Mouse (Mus musculus): ENCODE data around the gene Gm9970. TPM values are rescaled to one million over a fixed set of nuclear protein-coding genes. Genes with fewer than 3 reads are reported as not detected.
A peak's percentile ranks its signal among the peaks of the same experiment; 100 is the strongest.

The Gm9970 gene
- polyA plus RNA-seq, 1 experiment from 2014 or later: 0.60 TPM

DNA sequence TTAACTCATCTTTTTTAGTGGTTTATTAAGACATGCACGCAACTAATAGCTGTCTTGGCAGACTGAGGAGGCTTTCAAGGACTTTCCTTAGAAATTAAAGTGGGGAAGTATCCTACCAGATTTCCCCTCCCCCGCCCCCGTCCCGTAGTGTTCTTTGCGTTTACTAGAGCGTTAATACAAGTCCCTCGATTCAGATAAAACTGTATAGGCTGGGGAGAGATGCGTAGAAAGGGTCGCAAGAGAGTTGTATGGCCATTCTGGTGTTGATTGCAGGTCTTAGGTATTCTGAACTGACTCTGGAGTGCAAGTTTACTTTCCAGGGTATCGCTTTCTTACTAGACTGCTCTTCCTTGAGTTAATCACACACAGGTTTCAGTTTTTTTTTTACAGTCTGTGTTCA is 1.2 kb upstream of the Gm9970 start:
- Histone ChIP-seq H3K9me3 (ENCODE audit: control insufficient read depth, low read length) (no peaks in the 10 kb centered on the region), H3K27me3 (ENCODE audit: control insufficient read depth, insufficient read depth, low read depth, low read length) (no peaks in the 10 kb centered on the region), H3K36me3 (ENCODE audit: control insufficient read depth, insufficient read depth, low read length) (peaks cover 22% of the 10 kb centered on the region), H3K27ac (ENCODE audit: low read length) (no peak overlapping the region), H3K9ac (ENCODE audit: low read length) (peak overlapping the region; percentile 98; the same call in 1 of the 2 replicates), H3K4me1 (replicated peaks; ENCODE audit: control insufficient read depth, insufficient read depth, low read length) (peaks cover 6% of the 10 kb centered on the region; the same call in 1 of the 2 replicates), H3K4me3 (ENCODE audit: low read length) (peak overlapping the region; percentile 96), H3K4me2 (ENCODE audit: low read depth, low read length) (peak overlapping the region; percentile 94)
- ATAC-seq (ENCODE audit: low read depth): no peak
- 17% methylated on average over 10 of the region's 10 CpGs for WGBS

DNA sequence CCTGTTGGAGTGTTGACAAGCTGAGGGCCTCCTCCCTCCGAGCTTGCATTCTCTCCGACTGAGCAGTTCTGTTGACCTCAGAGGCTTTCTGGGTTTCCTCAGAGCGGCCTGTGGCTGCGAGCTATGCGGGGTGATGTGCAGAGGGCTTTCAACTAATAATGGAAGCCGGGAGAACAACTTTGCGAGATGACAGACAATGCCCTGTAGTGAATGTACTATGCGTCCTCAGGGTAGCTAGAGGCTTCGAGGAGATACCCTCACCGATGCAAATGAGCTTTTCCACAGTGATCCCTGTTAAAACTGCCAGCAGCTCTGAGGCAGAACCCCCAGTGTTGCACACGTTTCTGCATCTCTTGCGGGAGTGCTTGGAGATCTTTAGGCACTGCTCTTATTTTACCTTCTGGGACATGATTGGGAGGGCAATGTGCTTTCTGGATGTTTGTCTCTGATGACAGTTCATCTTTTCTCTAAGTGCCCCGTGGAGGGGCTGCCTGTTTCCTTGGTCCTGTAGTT is 546 bp upstream of the Gm9970 start:
- H3K9ac ChIP-seq (ENCODE audit: low read length): peak overlapping the region; percentile 98
- ATAC-seq (ENCODE audit: low read depth): no peak
- H3K27ac ChIP-seq (ENCODE audit: low read length): peak overlapping the region; percentile 98
- peak overlapping the region; percentile 94 for H3K4me2 ChIP-seq (ENCODE audit: low read depth, low read length)
- H3K27me3 ChIP-seq (ENCODE audit: control insufficient read depth, insufficient read depth, low read depth, low read length): no peaks in the 10 kb centered on the region
- WGBS: under 1% methylated on average over 13 of the region's 13 CpGs
- peaks cover 6% of the 10 kb centered on the region; the same call in 1 of the 2 replicates for H3K4me1 ChIP-seq (replicated peaks; ENCODE audit: control insufficient read depth, insufficient read depth, low read length)
- H3K36me3 ChIP-seq (ENCODE audit: control insufficient read depth, insufficient read depth, low read length): peaks cover 22% of the 10 kb centered on the region
- H3K9me3 ChIP-seq (ENCODE audit: control insufficient read depth, low read length): no peaks in the 10 kb centered on the region
- peak overlapping the region; percentile 96 for H3K4me3 ChIP-seq (ENCODE audit: low read length)

DNA sequence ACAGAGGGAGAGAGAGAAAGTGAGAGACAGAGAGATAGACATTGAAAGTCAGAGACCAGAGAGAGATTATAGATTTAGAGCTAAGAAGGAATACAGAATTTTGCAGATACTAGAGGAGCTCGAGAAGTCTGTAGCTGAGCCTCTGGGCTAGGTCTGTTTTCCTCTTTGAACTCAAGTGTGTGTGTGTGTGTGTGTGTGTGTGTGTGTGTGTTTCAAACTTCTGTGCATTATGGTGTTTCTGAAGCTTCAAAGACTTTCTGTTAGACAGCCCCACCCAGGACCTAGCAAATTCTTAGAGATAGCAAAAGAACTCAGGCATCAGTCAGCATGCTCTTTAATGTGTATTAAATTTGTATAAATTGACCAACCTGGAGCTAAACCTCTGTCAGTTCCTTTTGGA is 14.4 kb downstream of the Gm9970 start:
- 60% methylated on average over 1 of the region's 1 CpGs for WGBS
- H3K27me3 ChIP-seq (ENCODE audit: control insufficient read depth, insufficient read depth, low read depth, low read length): no peaks in the 10 kb centered on the region
- H3K27ac ChIP-seq (ENCODE audit: low read length): no peak overlapping the region
- no peak overlapping the region for H3K9ac ChIP-seq (ENCODE audit: low read length)
- ATAC-seq (ENCODE audit: low read depth): no peak
- no peaks in the 10 kb centered on the region for H3K36me3 ChIP-seq (ENCODE audit: control insufficient read depth, insufficient read depth, low read length)
- H3K4me2 ChIP-seq (ENCODE audit: low read depth, low read length): no peak overlapping the region
- no peaks in the 10 kb centered on the region for H3K4me1 ChIP-seq (replicated peaks; ENCODE audit: control insufficient read depth, insufficient read depth, low read length)
- no peak overlapping the region for H3K4me3 ChIP-seq (ENCODE audit: low read length)
- H3K9me3 ChIP-seq (ENCODE audit: control insufficient read depth, low read length): no peaks in the 10 kb centered on the region

DNA sequence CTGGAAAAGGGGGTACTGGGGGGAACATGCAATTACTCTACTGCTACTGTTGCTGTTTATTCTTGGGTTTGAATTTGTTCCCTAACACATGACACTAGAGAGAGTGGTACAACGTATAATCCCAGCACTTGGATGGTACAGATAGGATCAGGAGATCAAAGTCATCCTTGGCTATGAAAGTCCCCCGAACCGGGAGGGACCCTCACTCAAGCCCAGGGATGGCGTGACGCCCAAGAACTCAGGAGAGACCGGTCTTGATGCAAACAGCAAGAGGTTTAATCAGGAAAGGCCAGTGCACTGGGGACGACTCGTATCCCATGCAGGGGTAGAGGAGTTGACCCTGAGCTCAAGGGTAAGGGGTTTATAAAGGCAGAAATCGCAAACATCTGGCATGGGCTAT is 18.3 kb downstream of the Gm9970 start:
- 93% methylated on average over 9 of the region's 9 CpGs for WGBS

DNA sequence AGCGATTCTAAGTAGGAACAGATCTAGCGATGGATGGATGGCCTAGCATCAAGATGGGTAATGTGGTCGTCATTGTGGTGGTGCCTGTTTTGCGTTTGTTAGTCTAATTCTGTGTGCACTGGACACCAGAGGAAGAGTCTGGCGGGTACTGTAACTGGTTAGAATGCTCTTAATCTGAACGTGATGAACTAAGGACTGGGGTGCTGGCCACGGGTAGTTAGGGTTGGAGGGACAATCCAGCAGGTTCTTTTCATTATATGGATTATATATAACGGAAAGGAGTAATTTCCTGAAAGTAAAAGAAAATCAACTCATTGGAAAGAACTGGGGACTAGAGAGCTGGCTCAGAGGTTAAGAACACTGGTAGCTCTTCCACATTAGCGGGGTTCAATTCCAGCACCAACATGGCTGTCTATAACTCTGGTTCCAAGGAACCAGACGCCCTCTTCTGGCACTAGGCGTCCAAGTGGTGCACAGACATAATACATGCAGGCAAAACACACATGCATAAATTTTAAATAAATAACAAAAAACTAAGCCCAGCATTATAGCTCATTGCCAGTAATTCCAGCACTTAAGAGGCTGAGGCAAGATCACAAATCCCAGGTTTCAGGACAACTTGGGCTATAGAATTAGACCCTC is 19.6 kb downstream of the Gm9970 start:
- no peaks in the 10 kb centered on the region for H3K27me3 ChIP-seq (ENCODE audit: control insufficient read depth, insufficient read depth, low read depth, low read length)
- H3K9ac ChIP-seq (ENCODE audit: low read length): peak overlapping the region; percentile 72
- H3K4me2 ChIP-seq (ENCODE audit: low read depth, low read length): peak overlapping the region; percentile 68
- H3K4me1 ChIP-seq (replicated peaks; ENCODE audit: control insufficient read depth, insufficient read depth, low read length): peaks cover 10% of the 10 kb centered on the region
- peak overlapping the region; percentile 99 for H3K4me3 ChIP-seq (ENCODE audit: low read length)
- H3K9me3 ChIP-seq (ENCODE audit: control insufficient read depth, low read length): no peaks in the 10 kb centered on the region
- H3K36me3 ChIP-seq (ENCODE audit: control insufficient read depth, insufficient read depth, low read length): no peaks in the 10 kb centered on the region
- 14% methylated on average over 11 of the region's 11 CpGs for WGBS
- no peak for ATAC-seq (ENCODE audit: low read depth)
- H3K27ac ChIP-seq (ENCODE audit: low read length): peak overlapping the region; percentile 85

More for the DNA sequence above, 18.3 kb downstream of the Gm9970 start:
- Histone ChIP-seq H3K4me1 (replicated peaks; ENCODE audit: control insufficient read depth, insufficient read depth, low read length) (peaks cover 7% of the 10 kb centered on the region), H3K4me3 (ENCODE audit: low read length) (no peak overlapping the region), H3K27ac (ENCODE audit: low read length) (no peak overlapping the region), H3K9ac (ENCODE audit: low read length) (no peak overlapping the region), H3K4me2 (ENCODE audit: low read depth, low read length) (no peak overlapping the region), H3K27me3 (ENCODE audit: control insufficient read depth, insufficient read depth, low read depth, low read length) (no peaks in the 10 kb centered on the region), H3K36me3 (ENCODE audit: control insufficient read depth, insufficient read depth, low read length) (no peaks in the 10 kb centered on the region), H3K9me3 (ENCODE audit: control insufficient read depth, low read length) (no peaks in the 10 kb centered on the region)
- ATAC-seq (ENCODE audit: low read depth): no peak

DNA sequence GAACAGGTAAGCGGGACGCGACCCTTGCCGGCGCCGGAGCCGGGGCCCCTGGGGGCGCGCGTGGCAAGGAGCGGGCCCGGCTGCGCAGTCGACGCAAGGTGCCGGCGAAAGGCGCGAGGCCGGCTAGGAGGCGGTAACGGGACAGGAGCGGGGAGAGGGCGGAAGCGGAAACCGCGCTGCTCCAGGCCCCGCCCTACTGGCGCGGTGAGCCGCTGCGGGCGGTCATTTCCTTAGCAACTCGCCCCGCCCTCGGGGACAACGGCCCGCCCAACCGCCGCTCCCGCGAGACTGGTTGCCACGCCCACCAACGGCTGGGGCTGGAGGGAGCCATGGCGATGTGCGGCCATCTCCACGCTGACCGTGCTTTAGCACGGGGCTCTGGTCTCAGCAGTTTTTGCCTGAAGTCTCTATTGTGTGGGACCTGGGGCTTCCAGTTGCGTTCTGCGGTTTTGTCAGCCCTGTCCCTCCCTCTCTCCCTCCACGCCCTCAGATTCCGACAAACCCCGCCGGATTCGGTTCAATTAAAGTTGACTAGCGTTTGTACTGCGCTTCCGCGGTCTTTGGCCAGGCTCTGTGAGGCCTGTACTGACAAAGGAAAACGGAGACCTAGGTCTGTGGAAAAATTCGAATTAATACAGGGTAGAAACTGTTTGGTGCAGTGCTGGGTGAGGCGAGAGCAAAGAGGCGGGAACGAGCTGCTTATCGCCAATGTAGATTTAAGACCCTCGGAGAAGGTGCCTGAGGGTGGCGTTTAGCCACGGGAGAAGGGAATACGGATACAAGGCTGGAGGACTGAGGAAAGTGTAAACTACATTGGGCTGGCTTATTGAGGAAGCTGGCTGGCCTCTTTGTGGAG is 20.4 kb downstream of the Gm9970 start, which contains the start of gene Ppm1g:
Ppm1g (minus strand) TSS at position 240 of the 856 bp plus-strand sequence.
- Histone ChIP-seq H3K27me3 (ENCODE audit: control insufficient read depth, insufficient read depth, low read depth, low read length) (no peaks in the 10 kb centered on the region), H3K4me1 (replicated peaks; ENCODE audit: control insufficient read depth, insufficient read depth, low read length) (peaks cover 10% of the 10 kb centered on the region), H3K4me2 (ENCODE audit: low read depth, low read length) (peak within 1 kb of the TSS; percentile 76), H3K9ac (ENCODE audit: low read length) (peak within 1 kb of the TSS; percentile 94), H3K36me3 (ENCODE audit: control insufficient read depth, insufficient read depth, low read length) (no peaks in the 10 kb centered on the region), H3K4me3 (ENCODE audit: low read length) (peak within 1 kb of the TSS; percentile 99), H3K27ac (ENCODE audit: low read length) (peak within 1 kb of the TSS; percentile 90), H3K9me3 (ENCODE audit: control insufficient read depth, low read length) (no peaks in the 10 kb centered on the region)
- peak; percentile 97 for ATAC-seq (ENCODE audit: low read depth)
- WGBS: under 1% methylated on average over 65 of the region's 70 CpGs

DNA sequence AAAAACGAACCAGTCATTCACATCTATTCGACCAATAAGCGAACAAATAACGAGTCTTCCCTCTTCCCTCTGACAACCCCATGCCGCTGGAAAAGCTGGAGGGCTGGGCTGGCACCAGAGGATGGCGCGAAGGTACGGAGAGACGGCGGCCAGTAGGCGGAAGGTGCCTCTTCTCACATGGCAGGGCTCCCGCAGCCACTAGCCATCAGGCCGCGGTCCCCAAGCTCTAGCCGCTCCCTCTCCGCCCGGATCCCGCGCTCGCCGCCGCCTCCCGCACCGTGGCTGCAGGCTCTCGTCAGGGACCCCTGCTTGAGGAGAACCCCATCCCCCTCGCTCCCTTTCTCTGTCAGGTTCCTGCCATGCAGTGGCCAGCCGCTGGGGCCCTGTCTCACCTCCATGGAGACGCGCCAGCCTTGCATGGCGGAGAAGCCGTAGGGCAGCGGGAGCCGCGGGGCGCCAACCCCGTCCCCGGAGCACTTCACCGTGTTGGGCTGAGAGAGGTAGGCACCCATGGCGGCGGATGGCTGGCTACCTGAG is 21.1 kb downstream of the Gm9970 start:
- H3K4me3 ChIP-seq (ENCODE audit: low read length): peak overlapping the region; percentile 99
- H3K36me3 ChIP-seq (ENCODE audit: control insufficient read depth, insufficient read depth, low read length): no peaks in the 10 kb centered on the region
- peak overlapping the region; percentile 76 for H3K4me2 ChIP-seq (ENCODE audit: low read depth, low read length)
- no peaks in the 10 kb centered on the region for H3K9me3 ChIP-seq (ENCODE audit: control insufficient read depth, low read length)
- ATAC-seq (ENCODE audit: low read depth): peak; percentile 34
- WGBS: under 1% methylated on average over 32 of the region's 40 CpGs
- peak overlapping the region; percentile 94 for H3K9ac ChIP-seq (ENCODE audit: low read length)
- H3K27me3 ChIP-seq (ENCODE audit: control insufficient read depth, insufficient read depth, low read depth, low read length): no peaks in the 10 kb centered on the region
- peaks cover 10% of the 10 kb centered on the region for H3K4me1 ChIP-seq (replicated peaks; ENCODE audit: control insufficient read depth, insufficient read depth, low read length)
- H3K27ac ChIP-seq (ENCODE audit: low read length): peak overlapping the region; percentile 90

DNA sequence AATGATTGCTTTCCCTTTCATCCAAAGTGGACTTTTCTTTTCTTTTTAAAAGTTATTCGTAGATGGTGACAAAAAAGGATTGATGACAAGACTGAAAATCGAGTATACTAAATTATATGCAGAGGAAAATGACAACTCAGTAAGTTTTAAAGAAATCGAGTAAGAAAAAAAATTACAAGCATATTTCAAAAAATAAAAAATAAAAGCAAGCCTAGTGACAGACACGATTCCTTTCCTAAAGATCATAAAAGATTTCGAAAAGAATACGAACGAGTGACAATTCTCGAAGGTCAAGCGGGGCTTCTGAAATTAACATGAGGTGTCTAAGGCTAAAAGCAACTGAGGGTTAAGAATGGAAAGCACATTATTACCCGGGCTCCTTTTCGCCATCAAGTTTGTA is 21.6 kb downstream of the Gm9970 start:
- under 1% methylated on average over 11 of the region's 11 CpGs for WGBS
- Histone ChIP-seq H3K4me3 (ENCODE audit: low read length) (peak overlapping the region; percentile 99), H3K36me3 (ENCODE audit: control insufficient read depth, insufficient read depth, low read length) (no peaks in the 10 kb centered on the region)

DNA sequence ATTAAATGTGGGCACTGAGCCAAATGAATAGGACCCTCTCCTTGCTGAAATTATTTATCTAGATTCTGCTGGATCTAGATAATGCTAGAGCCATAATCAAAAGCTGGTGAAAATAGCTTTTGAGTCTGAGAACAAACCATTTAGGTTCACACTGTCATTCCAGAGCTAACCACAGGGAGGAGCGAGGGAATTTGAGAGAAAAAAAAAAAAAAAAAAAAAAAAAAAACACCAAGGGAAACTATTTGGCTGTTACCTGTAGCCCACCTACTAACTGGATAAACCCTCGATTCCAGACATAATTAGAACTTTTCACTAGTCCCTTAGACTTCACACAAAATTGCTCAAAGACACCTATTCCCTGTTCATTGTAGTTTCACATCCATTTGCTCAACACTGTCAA is 22.0 kb downstream of the Gm9970 start:
- Histone ChIP-seq H3K9ac (ENCODE audit: low read length) (peak overlapping the region; percentile 43; the same call in 1 of the 2 replicates), H3K4me2 (ENCODE audit: low read depth, low read length) (peak overlapping the region; percentile 76), H3K27ac (ENCODE audit: low read length) (no peak overlapping the region; the same call in 1 of the 2 replicates)

More for the DNA sequence above, 21.6 kb downstream of the Gm9970 start:
- Histone ChIP-seq H3K9ac (ENCODE audit: low read length) (peak overlapping the region; percentile 94), H3K9me3 (ENCODE audit: control insufficient read depth, low read length) (no peaks in the 10 kb centered on the region), H3K4me1 (replicated peaks; ENCODE audit: control insufficient read depth, insufficient read depth, low read length) (peaks cover 10% of the 10 kb centered on the region), H3K4me2 (ENCODE audit: low read depth, low read length) (peak overlapping the region; percentile 76), H3K27ac (ENCODE audit: low read length) (peak overlapping the region; percentile 90), H3K27me3 (ENCODE audit: control insufficient read depth, insufficient read depth, low read depth, low read length) (no peaks in the 10 kb centered on the region)
- no peak for ATAC-seq (ENCODE audit: low read depth)

More for the DNA sequence above, 22.0 kb downstream of the Gm9970 start:
- Histone ChIP-seq H3K36me3 (ENCODE audit: control insufficient read depth, insufficient read depth, low read length) (no peaks in the 10 kb centered on the region), H3K27me3 (ENCODE audit: control insufficient read depth, insufficient read depth, low read depth, low read length) (no peaks in the 10 kb centered on the region), H3K4me1 (replicated peaks; ENCODE audit: control insufficient read depth, insufficient read depth, low read length) (peaks cover 10% of the 10 kb centered on the region), H3K4me3 (ENCODE audit: low read length) (peak overlapping the region; percentile 43), H3K9me3 (ENCODE audit: control insufficient read depth, low read length) (no peaks in the 10 kb centered on the region)
- WGBS: 0% methylated on average over 2 of the region's 2 CpGs
- ATAC-seq (ENCODE audit: low read depth): no peak

Data from lung, embryonic 16.5 days (tissue).